Comparison of ENCODE assay signal across 23 mouse cellular contexts in genomic region chr5:90853206-90853605, GRCm38 (mm10). TPM values are rescaled to one million over a fixed set of nuclear protein-coding genes. Genes with fewer than 3 reads are reported as not detected.
A peak's percentile ranks its signal among the peaks of the same experiment; 100 is the strongest.
DNase-seq lines count a peak whose midpoint lies in the region; ATAC-seq lines count a peak whose summit lies in the region.
"Had no signal": no experiment of that assay in that cellular context is flagged by ENCODE, and none has a peak within 500 bp of the region (broad histone marks: within the 10 kb centered on the region; RNA-seq: fewer than 3 reads in every experiment).

No protein-coding gene starts in this region.

- peak; percentile 33 for DNase-seq in heart, adult 11 months
- no peak for DNase-seq in heart, postnatal 10 days
- no peak for DNase-seq in left cerebral cortex, adult 8-10 months (ENCODE audit: low spot score in 2 of 2)
- no peak for DNase-seq in cerebellum, postnatal 25 days
- DNase-seq: adrenal gland, adult 8-10 months; adrenal gland, postnatal 25 days; cerebellum, adult 18-20 months; cerebellum, adult 9-10 months; cerebellum, postnatal 14 days; embryo, embryonic 11 days; gastrocnemius, adult 2 months; gastrocnemius, postnatal 14 days; heart, adult 2 months; kidney, adult 11 months had no signal

- ATAC-seq in granulocyte monocyte progenitor cell, adult 5-6 weeks (replicated peaks; ENCODE audit: poor library complexity, severe bottlenecking): peak; percentile 80
- peak; percentile 80 for ATAC-seq in megakaryocyte progenitor cell, adult 5-6 weeks (replicated peaks; ENCODE audit: poor library complexity)
- ATAC-seq: activated CD4-positive, CD25-positive, alpha-beta regulatory T cell, adult 4 months; CD4-positive, CD25-positive, alpha-beta regulatory T cell, adult 4 months; forebrain, embryonic 15.5 days had no signal

- intact Hi-C loops in heart, postnatal 10 days (cut with DNase I): no loop called here

RNA-seq across cellular contexts. Expression of gene Cxcl1, which starts 37.8 kb away (rescaled TPM):
- total RNA-seq in heart, postnatal 10 days (2021): under 1 TPM; 0.69 to 0.74 TPM
- total RNA-seq in granulocyte monocyte progenitor cell, adult 5-6 weeks (2014; fragmentation: Nextera tagmentation): not detected in 2 replicates
- 0.36 and 2.2 TPM in 2 replicates for total RNA-seq in granulocyte monocyte progenitor cell, adult 5-6 weeks (2017)
- not detected in 2 replicates for total RNA-seq in megakaryocyte progenitor cell, adult 5-6 weeks (2015)
- not detected in 2 replicates for total RNA-seq in megakaryocyte progenitor cell, adult 5-6 weeks (2017)
- under 1 TPM in 1 of 4 experiments, not detected in 3; 0.46 TPM for total RNA-seq in left cerebral cortex, adult 8-10 months (2022)
- total RNA-seq: common myeloid progenitor, adult 5-6 weeks; hematopoietic stem cell, adult 5-6 weeks had no signal

RNA-seq across cellular contexts. Expression of gene Cxcl2, which starts 50.5 kb away (rescaled TPM):
- total RNA-seq in heart, postnatal 10 days (2021): not detected
- total RNA-seq in granulocyte monocyte progenitor cell, adult 5-6 weeks (2014; fragmentation: Nextera tagmentation): not detected in 2 replicates
- total RNA-seq in granulocyte monocyte progenitor cell, adult 5-6 weeks (2017): 26.6 and 50.6 TPM in 2 replicates
- total RNA-seq in megakaryocyte progenitor cell, adult 5-6 weeks (2015): 7.3 and 32.4 TPM in 2 replicates
- 9.4 and 27.4 TPM in 2 replicates for total RNA-seq in megakaryocyte progenitor cell, adult 5-6 weeks (2017)
- not detected for total RNA-seq in left cerebral cortex, adult 8-10 months (2022)
- total RNA-seq: adrenal gland, postnatal 25 days; gastrocnemius, adult 2 months; gastrocnemius, postnatal 14 days; gastrocnemius, postnatal 4 days; heart, adult 2 months; heart, postnatal 25 days had no signal

RNA-seq across cellular contexts. Expression of gene Cxcl15, which starts 58.9 kb away (rescaled TPM):
- total RNA-seq in heart, postnatal 10 days (2021): not detected
- total RNA-seq in granulocyte monocyte progenitor cell, adult 5-6 weeks (2014; fragmentation: Nextera tagmentation): not detected in 2 replicates
- not detected in 2 replicates for total RNA-seq in granulocyte monocyte progenitor cell, adult 5-6 weeks (2017)
- not detected in 2 replicates for total RNA-seq in megakaryocyte progenitor cell, adult 5-6 weeks (2015)
- total RNA-seq in megakaryocyte progenitor cell, adult 5-6 weeks (2017): not detected in 2 replicates
- not detected for total RNA-seq in left cerebral cortex, adult 8-10 months (2022)
- total RNA-seq: adrenal gland, adult 8-10 months; adrenal gland, postnatal 25 days; common myeloid progenitor, adult 5-6 weeks; gastrocnemius, adult 2 months; gastrocnemius, postnatal 14 days; gastrocnemius, postnatal 4 days; heart, adult 2 months; heart, postnatal 25 days; hematopoietic stem cell, adult 5-6 weeks had no signal
